Mouse (Mus musculus): Measurements from ENCODE around the gene Wrap73. TPM values are rescaled to one million over a fixed set of nuclear protein-coding genes. Genes with fewer than 3 reads are reported as not detected.

Gene Wrap73
- polyA plus RNA-seq, 1 experiment from 2014 or later: 28.9 TPM

DNA sequence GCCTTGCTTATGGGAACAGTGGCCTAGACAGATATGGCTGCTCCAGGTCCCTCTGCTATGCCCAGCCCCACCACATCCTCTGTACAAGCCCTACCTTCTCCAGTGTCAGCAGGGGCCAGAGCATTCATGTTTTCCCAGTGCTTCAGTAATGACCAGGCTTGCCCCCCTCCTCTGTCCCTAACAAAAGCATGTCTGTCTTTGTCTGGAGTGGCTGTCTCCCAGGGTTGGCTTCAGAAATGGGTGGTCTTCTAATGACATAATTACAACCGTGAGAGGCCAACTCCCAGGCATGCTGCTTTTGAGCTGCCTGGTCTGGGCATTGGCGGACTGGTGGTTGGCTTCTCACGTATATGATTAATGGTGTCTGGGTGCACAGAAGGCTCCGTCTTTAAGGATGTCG is 59.3 kb downstream of the Wrap73 start:
- H3K36me3 ChIP-seq: no peaks in the 10 kb centered on the region
- H3K27ac ChIP-seq: no peak overlapping the region
- no peak overlapping the region for H3K4me2 ChIP-seq (replicated peaks)
- H3K9me3 ChIP-seq: no peaks in the 10 kb centered on the region
- no peak overlapping the region for H3K4me3 ChIP-seq (replicated peaks)
- H3K4me1 ChIP-seq (replicated peaks): peaks cover 10% of the 10 kb centered on the region; the same call in 1 of the 2 replicates
- no peaks in the 10 kb centered on the region for H3K27me3 ChIP-seq (replicated peaks)
- 71% methylated on average over 5 of the region's 5 CpGs for WGBS
- H3K9ac ChIP-seq: no peak overlapping the region
- no peak for ATAC-seq

- no peak overlapping the region for H3K4me3 ChIP-seq (replicated peaks)
- H3K27me3 ChIP-seq (replicated peaks): no peaks in the 10 kb centered on the region
- no peak overlapping the region for H3K4me2 ChIP-seq (replicated peaks)
- H3K36me3 ChIP-seq: no peaks in the 10 kb centered on the region
- no peak for ATAC-seq
- H3K9ac ChIP-seq: no peak overlapping the region
- WGBS: 67% methylated on average over 7 of the region's 7 CpGs
- H3K9me3 ChIP-seq: no peaks in the 10 kb centered on the region
- peaks cover 10% of the 10 kb centered on the region; the same call in 1 of the 2 replicates for H3K4me1 ChIP-seq (replicated peaks)
- no peak overlapping the region for H3K27ac ChIP-seq
Observed at GRCm38 (mm10) chr4:154204532-154204931, 62.4 kb downstream of the Wrap73 start.

DNA sequence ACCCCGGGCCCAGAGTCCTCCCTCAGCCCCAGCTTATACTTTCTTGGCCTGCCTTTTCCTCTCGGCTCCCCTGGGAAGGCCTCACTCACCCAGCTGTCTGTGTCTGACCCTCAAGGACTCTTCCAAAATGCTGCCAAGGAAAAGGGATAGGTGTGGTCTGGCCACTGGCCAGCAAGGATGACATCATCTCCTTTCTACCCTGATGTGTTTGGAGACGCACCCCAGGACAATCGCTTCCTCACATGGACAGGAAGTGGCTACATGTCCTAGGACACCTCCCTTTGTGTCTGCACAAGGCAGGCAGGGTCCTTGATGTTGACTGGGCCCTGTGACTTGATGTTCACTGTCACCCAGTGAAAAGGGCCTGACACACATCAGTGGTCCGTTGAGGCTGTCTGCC is 63.2 kb downstream of the Wrap73 start:
- WGBS: 51% methylated on average over 5 of the region's 5 CpGs
- Histone ChIP-seq H3K4me2 (replicated peaks) (no peak overlapping the region), H3K27me3 (replicated peaks) (no peaks in the 10 kb centered on the region), H3K36me3 (no peaks in the 10 kb centered on the region), H3K9me3 (no peaks in the 10 kb centered on the region), H3K4me1 (replicated peaks) (peaks cover 10% of the 10 kb centered on the region; the same call in 1 of the 2 replicates), H3K27ac (no peak overlapping the region), H3K9ac (no peak overlapping the region), H3K4me3 (replicated peaks) (no peak overlapping the region)
- ATAC-seq: no peak

- Histone ChIP-seq H3K27ac (no peak overlapping the region), H3K27me3 (replicated peaks) (no peaks in the 10 kb centered on the region), H3K9me3 (no peaks in the 10 kb centered on the region), H3K4me1 (replicated peaks) (peaks cover 10% of the 10 kb centered on the region; the same call in 1 of the 2 replicates), H3K36me3 (no peaks in the 10 kb centered on the region), H3K4me2 (replicated peaks) (no peak overlapping the region), H3K9ac (no peak overlapping the region), H3K4me3 (replicated peaks) (no peak overlapping the region)
- WGBS: 11% methylated on average over 5 of the region's 5 CpGs
- ATAC-seq: peak; percentile 52; the same call in 1 of the 2 replicates
Observed at GRCm38 (mm10) chr4:154207261-154207660, 65.1 kb downstream of the Wrap73 start.

- Histone ChIP-seq H3K4me1 (replicated peaks) (peaks cover 18% of the 10 kb centered on the region; the same call in 1 of the 2 replicates), H3K27ac (no peak overlapping the region), H3K9ac (no peak overlapping the region), H3K4me2 (replicated peaks) (no peak overlapping the region), H3K9me3 (no peaks in the 10 kb centered on the region), H3K36me3 (no peaks in the 10 kb centered on the region), H3K27me3 (replicated peaks) (no peaks in the 10 kb centered on the region), H3K4me3 (replicated peaks) (no peak overlapping the region)
- ATAC-seq: no peak
- 72% methylated on average over 6 of the region's 6 CpGs for WGBS
Observed at GRCm38 (mm10) chr4:154209054-154209453, 66.9 kb downstream of the Wrap73 start.

DNA sequence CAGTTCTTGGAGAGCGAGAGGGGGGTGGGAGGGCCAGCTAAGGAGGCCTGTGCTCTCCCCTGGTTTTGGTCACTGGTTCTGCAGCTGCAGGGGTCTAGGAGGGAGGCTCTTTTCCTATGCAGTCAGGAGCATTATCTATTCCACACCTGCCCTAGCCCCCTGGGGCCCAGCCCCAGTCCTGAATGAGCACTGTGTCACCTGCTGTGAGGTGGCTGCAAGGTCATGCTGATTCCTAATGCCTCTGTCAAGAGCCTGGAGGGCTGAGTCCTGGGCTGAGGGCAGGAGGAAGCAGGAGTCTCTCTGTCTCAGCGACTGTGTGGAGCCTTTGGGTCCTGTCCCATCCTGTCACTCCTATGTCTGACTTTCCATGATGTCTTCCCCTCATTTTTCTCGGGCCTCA is 67.7 kb downstream of the Wrap73 start:
- Histone ChIP-seq H3K4me2 (replicated peaks) (no peak overlapping the region), H3K4me1 (replicated peaks) (peaks cover 16% of the 10 kb centered on the region; the same call in 1 of the 2 replicates), H3K27me3 (replicated peaks) (no peaks in the 10 kb centered on the region), H3K9me3 (no peaks in the 10 kb centered on the region), H3K4me3 (replicated peaks) (no peak overlapping the region), H3K36me3 (no peaks in the 10 kb centered on the region), H3K9ac (no peak overlapping the region), H3K27ac (no peak overlapping the region)
- ATAC-seq: no peak
- WGBS: 16% methylated on average over 3 of the region's 3 CpGs

DNA sequence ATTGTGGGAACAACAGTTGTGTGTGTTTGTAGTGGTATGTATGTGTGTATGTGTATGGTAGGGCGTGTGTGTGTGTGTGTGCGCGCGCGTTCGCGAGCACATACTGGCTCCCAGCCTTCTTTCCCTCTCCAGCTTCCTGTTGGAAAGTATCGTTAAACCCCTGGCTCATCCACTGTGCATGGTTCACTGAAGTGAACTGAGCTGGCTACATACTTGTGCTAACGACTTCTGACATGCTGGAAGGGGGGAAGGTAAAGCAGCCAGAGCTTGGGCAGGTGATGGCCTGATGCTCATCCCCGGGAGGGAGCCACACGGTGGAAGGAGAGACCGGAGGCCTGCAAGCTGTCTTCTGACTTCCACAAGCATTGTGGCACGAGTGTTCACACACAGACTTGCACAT is 69.3 kb downstream of the Wrap73 start:
- ATAC-seq: no peak
- no peak overlapping the region for H3K4me3 ChIP-seq (replicated peaks)
- H3K36me3 ChIP-seq: no peaks in the 10 kb centered on the region
- peaks cover 9% of the 10 kb centered on the region; the same call in 1 of the 2 replicates for H3K4me1 ChIP-seq (replicated peaks)
- H3K27me3 ChIP-seq (replicated peaks): no peaks in the 10 kb centered on the region
- no peak overlapping the region for H3K4me2 ChIP-seq (replicated peaks)
- no peaks in the 10 kb centered on the region for H3K9me3 ChIP-seq
- no peak overlapping the region for H3K9ac ChIP-seq
- no peak overlapping the region for H3K27ac ChIP-seq
- WGBS: 73% methylated on average over 13 of the region's 13 CpGs

- no peak overlapping the region for H3K4me3 ChIP-seq (replicated peaks)
- no peak overlapping the region for H3K9ac ChIP-seq
- H3K9me3 ChIP-seq: no peaks in the 10 kb centered on the region
- peak overlapping the region; percentile 22; the same call in 1 of the 2 replicates for H3K27ac ChIP-seq
- no peaks in the 10 kb centered on the region for H3K36me3 ChIP-seq
- peak; percentile 35 for ATAC-seq
- H3K27me3 ChIP-seq (replicated peaks): no peaks in the 10 kb centered on the region
- WGBS: 53% methylated on average over 7 of the region's 7 CpGs
- peaks cover 9% of the 10 kb centered on the region; the same call in 1 of the 2 replicates for H3K4me1 ChIP-seq (replicated peaks)
- H3K4me2 ChIP-seq (replicated peaks): no peak overlapping the region
Observed at GRCm38 (mm10) chr4:154213586-154213985, 71.4 kb downstream of the Wrap73 start.

DNA sequence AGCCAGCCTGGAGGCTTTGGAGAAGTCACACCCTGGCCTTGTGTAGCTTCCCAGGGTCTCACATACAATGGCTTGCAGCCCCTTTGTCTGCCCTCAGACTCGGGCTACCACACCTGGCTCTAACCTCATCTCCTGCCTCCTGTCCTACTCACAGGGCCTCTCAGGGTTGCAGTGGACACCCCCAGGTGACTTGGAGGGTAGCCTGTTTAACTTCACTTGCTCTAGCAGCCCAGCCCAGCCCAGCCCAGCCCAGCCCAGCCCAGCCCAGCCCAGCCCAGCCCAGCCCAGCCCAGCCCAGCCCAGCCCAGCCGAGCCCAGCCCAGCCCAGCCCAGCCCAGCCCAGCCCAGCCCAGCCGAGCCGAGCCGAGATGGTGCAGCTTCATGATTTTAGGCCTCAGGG is 71.9 kb downstream of the Wrap73 start:
- no peak overlapping the region for H3K9ac ChIP-seq
- H3K27ac ChIP-seq: peak overlapping the region; percentile 22; the same call in 1 of the 2 replicates
- H3K4me3 ChIP-seq (replicated peaks): no peak overlapping the region
- ATAC-seq: peak; percentile 59
- 7% methylated on average over 5 of the region's 5 CpGs for WGBS
- peaks cover 9% of the 10 kb centered on the region; the same call in 1 of the 2 replicates for H3K4me1 ChIP-seq (replicated peaks)
- no peaks in the 10 kb centered on the region for H3K27me3 ChIP-seq (replicated peaks)
- no peaks in the 10 kb centered on the region for H3K36me3 ChIP-seq
- H3K9me3 ChIP-seq: no peaks in the 10 kb centered on the region
- no peak overlapping the region for H3K4me2 ChIP-seq (replicated peaks)

Other genes with a start within 250 kb of the Wrap73 start
- gene A430005L14Rik, start 185.1 kb upstream of the Wrap73 start, polyA plus RNA-seq (2015; fragmentation: Nextera tagmentation; extraction: Ambion mirVana): 68.1 and 70.1 TPM in 2 replicates
- gene Dffb, start 167.2 kb upstream of the Wrap73 start, polyA plus RNA-seq (2015; fragmentation: Nextera tagmentation; extraction: Ambion mirVana): 14.1 and 15.3 TPM in 2 replicates
- 10.8 and 11.0 TPM in 2 replicates for gene Cep104, start 167.2 kb upstream of the Wrap73 start, polyA plus RNA-seq (2015; fragmentation: Nextera tagmentation; extraction: Ambion mirVana)
- gene Lrrc47, start 130.6 kb upstream of the Wrap73 start, polyA plus RNA-seq (2015; fragmentation: Nextera tagmentation; extraction: Ambion mirVana): 22.3 and 23.3 TPM in 2 replicates
- gene Smim1, start 116.1 kb upstream of the Wrap73 start, polyA plus RNA-seq (2015; fragmentation: Nextera tagmentation; extraction: Ambion mirVana): 124 and 154 TPM in 2 replicates
- not detected in 2 replicates for gene Ccdc27, start 99.7 kb upstream of the Wrap73 start, polyA plus RNA-seq (2015; fragmentation: Nextera tagmentation; extraction: Ambion mirVana)
- gene Trp73, start 2.2 kb upstream of the Wrap73 start, polyA plus RNA-seq (2015; fragmentation: Nextera tagmentation; extraction: Ambion mirVana): 0.13 and 0.33 TPM in 2 replicates
- 102 and 110 TPM in 2 replicates for gene Tprgl, start 18.3 kb downstream of the Wrap73 start, polyA plus RNA-seq (2015; fragmentation: Nextera tagmentation; extraction: Ambion mirVana)
- gene Megf6, start 28.4 kb downstream of the Wrap73 start, polyA plus RNA-seq (2015; fragmentation: Nextera tagmentation; extraction: Ambion mirVana): 13.1 and 14.2 TPM in 2 replicates
- 50.3 and 57.1 TPM in 2 replicates for gene Arhgef16, start 159.3 kb downstream of the Wrap73 start, polyA plus RNA-seq (2015; fragmentation: Nextera tagmentation; extraction: Ambion mirVana)
- gene B230104I21Rik, start 193.8 kb downstream of the Wrap73 start, polyA plus RNA-seq (2015; fragmentation: Nextera tagmentation; extraction: Ambion mirVana): not detected in 2 replicates